Mouse (Mus musculus) bone marrow, adult 2 months (tissue): ENCODE measurements around the gene Aco1. TPM values are rescaled to one million over a fixed set of nuclear protein-coding genes. Genes with fewer than 3 reads are reported as not detected.

Source experiments
- H3K27ac ChIP-seq: fragments of 200-500 bp; 2 replicates; pipeline ENCODE4 v1.5.1; 2012; ENCODE audit warnings: low read depth, mild to moderate bottlenecking, control low read depth, inconsistent platforms, low read length; ENCODE audit not compliant: control insufficient read depth, poor library complexity, insufficient read depth
- H3K4me1 ChIP-seq: fragments of 200-500 bp; 2 replicates; pipeline ENCODE4 v1.6.1; 2011; ENCODE audit warnings: low read length; ENCODE audit not compliant: control insufficient read depth, insufficient read depth
- H3K4me3 ChIP-seq: fragments of 200-500 bp; replicated peaks from 2 replicates; pipeline ENCODE3; 2011; ENCODE audit warnings: mild to moderate bottlenecking, low read depth, low read length, control low read depth; ENCODE audit not compliant: control insufficient read depth
- CTCF ChIP-seq: fragments of 200-500 bp; IDR thresholded peaks from 2 replicates; pipeline ENCODE4 v1.5.1; 2011; ENCODE audit warnings: low read length, control low read depth; ENCODE audit not compliant: control insufficient read depth, insufficient read depth
- POLR2A ChIP-seq: fragments of 200-500 bp; IDR thresholded peaks from 2 replicates; pipeline ENCODE4 v1.6.1; 2011; ENCODE audit warnings: low read depth, mild to moderate bottlenecking, control low read depth, low read length, borderline replicate concordance; ENCODE audit not compliant: control insufficient read depth
- WGBS: fragments of 180-500 bp; shearing (Covaris S2); methylation state at CpG from one replicate; pipeline ENCODE4 v1.1.7; 2018; 5-methylcytosine and 5-hydroxymethylcytosine counted together
- polyA plus RNA-seq: library from polyadenylated mRNA; stranded (reverse); fragments of >200 nt; gene quantifications from 2 replicates; pipeline ENCODE4 v1.2.4, GENCODE M21; 2011; ENCODE audit warnings: low replicate concordance; ENCODE audit not compliant: missing spikeins, insufficient read depth, insufficient read length

Aco1 gene
- polyA plus RNA-seq, 1 experiment = 15.7 TPM

GRCm38 (mm10) chr4:40154751-40155150 lies 11.9 kb downstream of the Aco1 start:
- 89% methylated on average over 4 of the region's 4 CpGs for WGBS

GRCm38 (mm10) chr4:40155467-40155999 lies 12.7 kb downstream of the Aco1 start:
- no peak overlapping the region for H3K4me3 ChIP-seq
- WGBS = 89% methylated on average over 13 of the region's 13 CpGs
- H3K27ac ChIP-seq = no peak overlapping the region
- TF ChIP-seq POLR2A (no peak), CTCF (no peak)
- peaks cover 2% of the 10 kb centered on the region; the same call in 1 of the 2 replicates for H3K4me1 ChIP-seq

More at GRCm38 (mm10) chr4:40154751-40155150, 11.9 kb downstream of the Aco1 start:
- peaks cover 2% of the 10 kb centered on the region; the same call in 1 of the 2 replicates for H3K4me1 ChIP-seq
- no peak overlapping the region for H3K4me3 ChIP-seq
- no peak overlapping the region for H3K27ac ChIP-seq
- TF ChIP-seq CTCF (no peak), POLR2A (no peak)

GRCm38 (mm10) chr4:40156153-40156552 lies 13.3 kb downstream of the Aco1 start:
- no peak for TF ChIP-seq CTCF
- TF ChIP-seq POLR2A = no peak
- Histone ChIP-seq H3K4me1 (peaks cover 2% of the 10 kb centered on the region; the same call in 1 of the 2 replicates), H3K27ac (no peak overlapping the region), H3K4me3 (no peak overlapping the region)
- 26% methylated on average over 2 of the region's 2 CpGs for WGBS

- H3K27ac ChIP-seq = no peak overlapping the region
- peaks cover 2% of the 10 kb centered on the region; the same call in 1 of the 2 replicates for H3K4me1 ChIP-seq
- TF ChIP-seq POLR2A (no peak), CTCF (no peak)
- 83% methylated on average over 18 of the region's 18 CpGs for WGBS
- H3K4me3 ChIP-seq = no peak overlapping the region
Observed at GRCm38 (mm10) chr4:40156582-40157499, 14.0 kb downstream of the Aco1 start.

DNA sequence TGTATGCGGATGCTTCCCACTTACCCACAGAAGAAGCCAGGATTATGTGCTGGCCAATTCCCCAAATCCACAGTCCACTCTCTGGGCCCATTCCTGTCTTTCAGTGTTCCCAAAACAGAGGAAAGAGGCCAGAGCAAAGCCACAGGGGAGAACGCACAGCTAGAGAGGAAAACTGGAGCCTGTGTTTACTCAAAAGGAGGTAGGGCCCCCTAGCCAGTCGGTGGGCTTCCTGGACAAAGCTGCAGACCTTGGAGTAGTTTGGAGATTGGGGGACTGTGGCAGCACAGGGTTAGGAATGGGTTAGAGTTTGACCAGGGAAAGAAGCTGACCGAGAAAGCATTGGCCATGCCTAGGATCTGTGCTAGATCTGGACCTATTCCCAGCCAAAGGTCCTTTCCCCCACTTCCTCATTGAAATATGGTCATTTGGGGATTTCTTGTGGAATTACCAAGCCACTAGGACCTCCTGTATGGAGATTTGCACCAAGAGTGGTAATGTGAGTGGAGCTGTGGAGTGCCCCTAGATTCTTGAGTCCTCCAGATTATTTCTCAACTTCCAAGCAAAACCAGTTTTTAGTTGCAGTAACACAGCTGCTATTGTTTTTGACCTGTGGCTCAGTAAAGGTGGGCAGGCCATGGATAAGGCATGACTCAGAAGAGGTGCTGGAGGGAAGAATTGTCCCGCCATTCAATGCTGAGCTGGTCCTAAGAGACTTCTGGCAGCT lies 14.8 kb downstream of the Aco1 start:
- TF ChIP-seq CTCF = no peak
- no peak for TF ChIP-seq POLR2A
- no peak overlapping the region for H3K27ac ChIP-seq
- no peak overlapping the region for H3K4me3 ChIP-seq
- H3K4me1 ChIP-seq = peaks cover 2% of the 10 kb centered on the region; the same call in 1 of the 2 replicates
- 75% methylated on average over 5 of the region's 5 CpGs for WGBS

DNA sequence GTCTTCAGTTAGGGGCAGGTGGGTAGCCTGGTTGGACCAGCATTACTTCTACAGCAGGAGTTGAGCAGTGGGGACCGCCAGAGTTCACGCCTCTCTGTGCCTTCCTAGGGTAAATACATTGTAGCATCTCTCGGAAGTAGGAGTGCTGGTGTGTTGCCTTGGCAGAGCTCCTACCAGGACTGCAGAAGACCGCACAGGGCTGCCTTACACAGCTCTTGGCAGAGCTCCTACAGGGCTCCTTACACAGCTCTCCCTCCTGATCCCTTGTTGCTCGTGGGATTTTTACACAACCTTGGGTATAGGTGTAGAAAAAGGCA lies 15.3 kb downstream of the Aco1 start:
- peaks cover 2% of the 10 kb centered on the region; the same call in 1 of the 2 replicates for H3K4me1 ChIP-seq
- TF ChIP-seq POLR2A (no peak), CTCF (no peak)
- WGBS = 84% methylated on average over 5 of the region's 5 CpGs
- no peak overlapping the region for H3K4me3 ChIP-seq
- no peak overlapping the region for H3K27ac ChIP-seq

DNA sequence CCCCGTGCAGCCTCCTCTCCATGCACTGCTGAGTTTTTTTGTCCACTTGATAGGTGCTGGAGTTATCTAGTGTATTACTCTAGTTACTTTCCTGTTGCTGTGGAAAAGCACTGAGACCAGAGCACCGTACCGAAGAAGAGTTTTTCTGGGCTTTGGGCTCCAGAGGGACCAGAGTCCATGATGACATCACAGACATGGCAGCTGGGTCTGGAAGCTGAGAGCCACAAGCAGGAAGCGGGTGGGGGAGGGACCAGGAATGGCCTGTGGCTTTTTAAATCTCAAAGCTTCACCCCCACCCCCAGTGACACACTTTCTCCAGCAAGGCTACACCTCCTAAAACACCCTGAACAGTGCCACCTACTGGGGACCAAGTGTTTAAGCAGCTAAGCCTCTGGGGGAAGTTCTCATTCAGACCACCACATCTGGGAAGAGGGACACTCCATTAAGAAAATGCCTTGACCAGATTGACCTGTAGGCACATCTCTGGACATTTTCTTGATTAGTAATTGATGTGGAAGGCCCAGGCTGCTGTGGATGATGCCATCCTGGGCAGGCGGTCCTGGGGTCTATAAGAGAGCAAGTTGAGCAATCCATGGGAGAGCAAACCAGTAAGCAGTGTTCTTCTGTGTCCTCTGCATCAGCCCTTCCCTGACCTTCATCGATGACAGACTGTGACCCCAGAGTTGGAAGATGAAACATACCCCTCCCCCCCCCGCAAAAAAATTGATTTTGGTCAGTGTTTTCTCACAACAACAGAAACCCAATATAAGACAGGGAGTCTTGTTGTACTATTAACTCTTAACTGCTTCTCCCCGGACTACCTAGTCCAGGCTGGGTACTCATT lies 17.9 kb downstream of the Aco1 start:
- Histone ChIP-seq H3K27ac (no peak overlapping the region), H3K4me3 (no peak overlapping the region), H3K4me1 (no peaks in the 10 kb centered on the region; the same call in 1 of the 2 replicates)
- 90% methylated on average over 8 of the region's 8 CpGs for WGBS
- TF ChIP-seq CTCF (no peak), POLR2A (no peak)

DNA sequence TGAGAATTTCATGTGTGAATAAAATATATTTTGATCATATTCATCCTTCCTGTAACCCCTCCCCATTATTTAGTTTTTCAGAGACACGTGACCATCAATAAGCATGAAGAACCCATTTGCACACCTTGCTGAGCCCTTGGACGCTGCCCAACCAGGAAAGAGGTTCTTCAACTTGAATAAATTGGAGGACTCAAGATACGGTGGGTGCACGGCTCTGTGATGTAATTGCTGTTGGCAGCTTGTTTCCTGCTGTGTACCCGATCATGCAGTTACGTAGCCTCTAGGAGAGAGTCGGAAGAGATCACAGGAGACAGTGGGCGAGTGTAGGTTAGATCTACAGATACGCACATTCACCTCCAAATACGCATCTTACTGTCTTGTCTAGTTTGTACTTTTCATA lies 20.8 kb downstream of the Aco1 start:
- no peaks in the 10 kb centered on the region for H3K4me1 ChIP-seq
- H3K4me3 ChIP-seq = no peak overlapping the region
- no peak overlapping the region for H3K27ac ChIP-seq
- WGBS = 77% methylated on average over 10 of the region's 10 CpGs
- no peak for TF ChIP-seq CTCF
- TF ChIP-seq POLR2A = no peak
